Mouse (Mus musculus) kidney, embryonic 15.5 days (tissue): ENCODE measurements around the gene Nmral1. TPM values are rescaled to one million over a fixed set of nuclear protein-coding genes. Genes with fewer than 3 reads are reported as not detected.

Source experiments
- ATAC-seq: fragments of 200-750 bp; cut with Nextera tagmentation; replicated peaks from 2 replicates; pipeline ENCODE4 v1.8.0; 2017; ENCODE audit warnings: moderate TSS enrichment; ENCODE audit not compliant: low FRiP score
- H3K27ac ChIP-seq: fragments of 300-500 bp; sonication (generic); 2 replicates; pipeline ENCODE4 v1.5.1; 2015; ENCODE audit warnings: mild to moderate bottlenecking, inconsistent platforms
- H3K27me3 ChIP-seq: fragments of 300-500 bp; sonication (generic); 2 replicates; pipeline ENCODE4 v1.6.1; 2015; ENCODE audit warnings: inconsistent platforms
- H3K36me3 ChIP-seq: fragments of 300-500 bp; sonication (generic); 2 replicates; pipeline ENCODE4 v1.6.1; 2015; ENCODE audit warnings: inconsistent platforms
- H3K4me1 ChIP-seq: fragments of 300-500 bp; sonication (generic); 2 replicates; pipeline ENCODE4 v1.6.1; 2015; ENCODE audit warnings: inconsistent platforms
- H3K4me2 ChIP-seq: fragments of 300-500 bp; sonication (generic); 2 replicates; pipeline ENCODE4 v1.6.1; 2015; ENCODE audit warnings: moderate library complexity, mild to moderate bottlenecking, inconsistent platforms
- H3K4me3 ChIP-seq: fragments of 300-500 bp; sonication (generic); replicated peaks from 2 replicates; pipeline ENCODE4 v1.5.1; 2015; ENCODE audit warnings: mild to moderate bottlenecking, inconsistent platforms
- H3K9ac ChIP-seq: fragments of 300-500 bp; sonication (generic); 2 replicates; pipeline ENCODE4 v1.6.1; 2015; ENCODE audit warnings: mild to moderate bottlenecking, inconsistent platforms
- H3K9me3 ChIP-seq: fragments of 300-500 bp; sonication (generic); replicated peaks from 2 replicates; pipeline ENCODE4 v1.6.1; 2016; ENCODE audit warnings: inconsistent platforms
- WGBS: fragments of 180-500 bp; shearing (Covaris S2); methylation state at CpG from one replicate; pipeline ENCODE4 v1.1.7; 2015; ENCODE audit warnings: mixed read lengths; 5-methylcytosine and 5-hydroxymethylcytosine counted together
- polyA plus RNA-seq: library from polyadenylated mRNA; unstranded; fragments of >200 nt; fragmentation: Nextera tagmentation; extraction: Ambion mirVana; gene quantifications from 2 replicates; pipeline ENCODE4 v1.2.1, GENCODE M21; 2015

Nmral1 gene
- polyA plus RNA-seq, 1 experiment from 2014 or later: 98.2 TPM

- 78% methylated on average over 2 of the region's 2 CpGs for WGBS
- Histone ChIP-seq H3K27me3 (no peaks in the 10 kb centered on the region), H3K36me3 (no peaks in the 10 kb centered on the region), H3K4me3 (no peak overlapping the region), H3K9me3 (no peaks in the 10 kb centered on the region), H3K9ac (no peak overlapping the region), H3K4me1 (no peaks in the 10 kb centered on the region), H3K4me2 (no peak overlapping the region), H3K27ac (peak overlapping the region; percentile 13; the same call in 1 of the 2 replicates)
- ATAC-seq: no peak
Observed at GRCm38 (mm10) chr16:4736262-4736661, 17.1 kb upstream of the Nmral1 start.

- Histone ChIP-seq H3K4me3 (no peak overlapping the region), H3K27ac (no peak overlapping the region), H3K4me2 (no peak overlapping the region), H3K9ac (no peak overlapping the region), H3K27me3 (no peaks in the 10 kb centered on the region), H3K36me3 (no peaks in the 10 kb centered on the region), H3K9me3 (no peaks in the 10 kb centered on the region), H3K4me1 (peaks cover 20% of the 10 kb centered on the region)
- 74% methylated on average over 3 of the region's 3 CpGs for WGBS
- no peak for ATAC-seq
Observed at GRCm38 (mm10) chr16:4730776-4731358, 11.7 kb upstream of the Nmral1 start.

GRCm38 (mm10) chr16:4727963-4728362 is 8.8 kb upstream of the Nmral1 start:
- WGBS: 38% methylated on average over 1 of the region's 1 CpGs
- Histone ChIP-seq H3K9me3 (no peaks in the 10 kb centered on the region), H3K27me3 (no peaks in the 10 kb centered on the region), H3K36me3 (no peaks in the 10 kb centered on the region), H3K4me3 (peak overlapping the region; percentile 93), H3K4me2 (peak overlapping the region; percentile 14; the same call in 1 of the 2 replicates), H3K27ac (no peak overlapping the region), H3K4me1 (peaks cover 24% of the 10 kb centered on the region), H3K9ac (no peak overlapping the region)
- no peak for ATAC-seq

- Histone ChIP-seq H3K4me3 (peak overlapping the region; percentile 93), H3K27me3 (no peaks in the 10 kb centered on the region), H3K9ac (no peak overlapping the region), H3K9me3 (no peaks in the 10 kb centered on the region), H3K4me1 (peaks cover 27% of the 10 kb centered on the region), H3K27ac (no peak overlapping the region; the same call in 1 of the 2 replicates), H3K36me3 (no peaks in the 10 kb centered on the region), H3K4me2 (peak overlapping the region; percentile 81)
- ATAC-seq: no peak
- 95% methylated on average over 1 of the region's 1 CpGs for WGBS
Observed at GRCm38 (mm10) chr16:4727526-4727925, 8.4 kb upstream of the Nmral1 start.

- Histone ChIP-seq H3K4me3 (peak overlapping the region; percentile 93), H3K4me2 (peak overlapping the region; percentile 81), H3K27ac (peak overlapping the region; percentile 91), H3K4me1 (peaks cover 28% of the 10 kb centered on the region), H3K9me3 (no peaks in the 10 kb centered on the region), H3K36me3 (no peaks in the 10 kb centered on the region), H3K27me3 (no peaks in the 10 kb centered on the region), H3K9ac (peak overlapping the region; percentile 96)
- under 1% methylated on average over 40 of the region's 40 CpGs for WGBS
- peak; percentile 80 for ATAC-seq
Observed at GRCm38 (mm10) chr16:4726528-4727128, 7.5 kb upstream of the Nmral1 start.

GRCm38 (mm10) chr16:4725780-4726527 is 6.8 kb upstream of the Nmral1 start, which contains the start of gene Hmox2:
Hmox2 (plus strand) TSS chr16:4726361.
- Histone ChIP-seq H3K4me2 (peak within 1 kb of the TSS; percentile 81), H3K9ac (peak within 1 kb of the TSS; percentile 96), H3K27me3 (no peaks in the 10 kb centered on the region), H3K36me3 (no peaks in the 10 kb centered on the region), H3K27ac (peak within 1 kb of the TSS; percentile 91), H3K9me3 (no peaks in the 10 kb centered on the region), H3K4me1 (peaks cover 28% of the 10 kb centered on the region), H3K4me3 (peak within 1 kb of the TSS; percentile 93)
- ATAC-seq: peak; percentile 93
- WGBS: 5% methylated on average over 35 of the region's 35 CpGs

- 75% methylated on average over 4 of the region's 4 CpGs for WGBS
- Histone ChIP-seq H3K4me1 (peaks cover 25% of the 10 kb centered on the region), H3K9me3 (no peaks in the 10 kb centered on the region), H3K4me2 (peak overlapping the region; percentile 81; the same call in 1 of the 2 replicates), H3K9ac (no peak overlapping the region), H3K4me3 (no peak overlapping the region), H3K27ac (no peak overlapping the region), H3K27me3 (no peaks in the 10 kb centered on the region), H3K36me3 (no peaks in the 10 kb centered on the region)
- ATAC-seq: no peak
Observed at GRCm38 (mm10) chr16:4725266-4725665, 6.1 kb upstream of the Nmral1 start.

GRCm38 (mm10) chr16:4722915-4723209 is 3.7 kb upstream of the Nmral1 start:
- 71% methylated on average over 3 of the region's 3 CpGs for WGBS
- H3K9me3 ChIP-seq: no peaks in the 10 kb centered on the region
- no peak overlapping the region for H3K27ac ChIP-seq
- H3K4me3 ChIP-seq: no peak overlapping the region
- no peak overlapping the region for H3K9ac ChIP-seq
- no peak for ATAC-seq
- H3K4me2 ChIP-seq: no peak overlapping the region
- peaks cover 29% of the 10 kb centered on the region for H3K4me1 ChIP-seq
- no peaks in the 10 kb centered on the region for H3K36me3 ChIP-seq
- H3K27me3 ChIP-seq: no peaks in the 10 kb centered on the region

- Histone ChIP-seq H3K9ac (no peak overlapping the region), H3K4me1 (peaks cover 30% of the 10 kb centered on the region), H3K27me3 (no peaks in the 10 kb centered on the region), H3K36me3 (no peaks in the 10 kb centered on the region), H3K4me3 (no peak overlapping the region), H3K9me3 (no peaks in the 10 kb centered on the region), H3K4me2 (no peak overlapping the region), H3K27ac (no peak overlapping the region)
- 72% methylated on average over 7 of the region's 7 CpGs for WGBS
- ATAC-seq: no peak
Observed at GRCm38 (mm10) chr16:4722128-4722914, 3.2 kb upstream of the Nmral1 start.

- H3K4me2 ChIP-seq: peak overlapping the region; percentile 81
- no peak for ATAC-seq
- H3K27ac ChIP-seq: 0 out of 2 replicates have a peak overlapping the region, but pooled peaks have one; percentile 92
- no peaks in the 10 kb centered on the region for H3K9me3 ChIP-seq
- 40% methylated on average over 3 of the region's 3 CpGs for WGBS
- no peaks in the 10 kb centered on the region for H3K27me3 ChIP-seq
- peaks cover 20% of the 10 kb centered on the region for H3K4me1 ChIP-seq
- H3K4me3 ChIP-seq: peak overlapping the region; percentile 61
- H3K9ac ChIP-seq: peak overlapping the region; percentile 69
- H3K36me3 ChIP-seq: peaks cover 39% of the 10 kb centered on the region
Observed at GRCm38 (mm10) chr16:4717866-4718265, 1.3 kb downstream of the Nmral1 start.

- no peaks in the 10 kb centered on the region for H3K9me3 ChIP-seq
- peaks cover 11% of the 10 kb centered on the region for H3K4me1 ChIP-seq
- no peak overlapping the region for H3K9ac ChIP-seq
- ATAC-seq: no peak
- no peak overlapping the region for H3K4me2 ChIP-seq
- H3K4me3 ChIP-seq: no peak overlapping the region
- no peak overlapping the region for H3K27ac ChIP-seq
- H3K27me3 ChIP-seq: no peaks in the 10 kb centered on the region
- WGBS: 91% methylated on average over 17 of the region's 17 CpGs
- H3K36me3 ChIP-seq: peaks cover 76% of the 10 kb centered on the region
Observed at GRCm38 (mm10) chr16:4713861-4714710, 5.1 kb downstream of the Nmral1 start.
